Mouse (Mus musculus): ENCODE results near the gene Dse. TPM values are rescaled to one million over a fixed set of nuclear protein-coding genes. Genes with fewer than 3 reads are reported as not detected.
"Not testable (repeated sequence)": the region's sequence is repeated elsewhere in the genome, so short reads cannot be mapped to it uniquely, and the experiment has no call there.

The Dse gene
- total RNA-seq (2021): 1 to 10 TPM; 5.4 to 6.2 TPM

- peak; percentile 19 to 26 for DNase-seq (ENCODE audit: low spot score in 2 of 2)
- intact Hi-C loops (cut with DNase I): loop anchor here (1.0 to 2.0 kb wide), 3 partner anchors 75 to 188 kb away; partner anchors contain the start of genes Calhm5, Rwdd1 and Tspyl1
Observed at GRCm38 (mm10) chr10:34207503-34207850, at the start of gene Dse. TSS of gene Dse (minus strand) at chr10:34207715.

GRCm38 (mm10) chr10:34252833-34253232 is 45.3 kb upstream of the Dse start:
- intact Hi-C loops (cut with DNase I); DNase-seq (ENCODE audit: low spot score in 2 of 2): not testable (repeated sequence)

GRCm38 (mm10) chr10:34249594-34249993 is 42.1 kb upstream of the Dse start:
- DNase-seq (ENCODE audit: low spot score in 2 of 2): no peak
- intact Hi-C loops (cut with DNase I): no loop called here

GRCm38 (mm10) chr10:34247757-34248156 is 40.2 kb upstream of the Dse start:
- intact Hi-C loops (cut with DNase I): no loop called here

GRCm38 (mm10) chr10:34246106-34246505 is 38.6 kb upstream of the Dse start:
- DNase-seq (ENCODE audit: low spot score in 2 of 2): no peak
- intact Hi-C loops (cut with DNase I): no loop called here

More at GRCm38 (mm10) chr10:34247757-34248156, 40.2 kb upstream of the Dse start:
- DNase-seq (ENCODE audit: low spot score in 2 of 2): no peak

GRCm38 (mm10) chr10:34244745-34245144 is 37.2 kb upstream of the Dse start:
- intact Hi-C loops (cut with DNase I): no loop called here
- no peak for DNase-seq (ENCODE audit: low spot score in 2 of 2)

- no peak for DNase-seq (ENCODE audit: low spot score in 2 of 2)
- intact Hi-C loops (cut with DNase I): no loop called here
Observed at GRCm38 (mm10) chr10:34238536-34238935, 31.0 kb upstream of the Dse start.

GRCm38 (mm10) chr10:34236569-34236968 is 29.1 kb upstream of the Dse start:
- intact Hi-C loops (cut with DNase I): no loop called here
- no peak for DNase-seq (ENCODE audit: low spot score in 2 of 2)

- no peak for DNase-seq (ENCODE audit: low spot score in 2 of 2)
Observed at GRCm38 (mm10) chr10:34235384-34235783, 27.9 kb upstream of the Dse start.

GRCm38 (mm10) chr10:34233931-34234745 is 26.6 kb upstream of the Dse start:
- intact Hi-C loops (cut with DNase I): no loop called here

More at GRCm38 (mm10) chr10:34235384-34235783, 27.9 kb upstream of the Dse start:
- intact Hi-C loops (cut with DNase I): no loop called here

GRCm38 (mm10) chr10:34233418-34233817 is 25.9 kb upstream of the Dse start:
- intact Hi-C loops (cut with DNase I): no loop called here
- no peak for DNase-seq (ENCODE audit: low spot score in 2 of 2)

More at GRCm38 (mm10) chr10:34233931-34234745, 26.6 kb upstream of the Dse start:
- DNase-seq (ENCODE audit: low spot score in 2 of 2): peak in 1 of 2 experiments; percentile 2

- intact Hi-C loops (cut with DNase I): no loop called here
Observed at GRCm38 (mm10) chr10:34230121-34230675, 22.7 kb upstream of the Dse start.

GRCm38 (mm10) chr10:34229491-34229890 is 22.0 kb upstream of the Dse start:
- intact Hi-C loops (cut with DNase I): no loop called here
- DNase-seq (ENCODE audit: low spot score in 2 of 2): no peak

More at GRCm38 (mm10) chr10:34230121-34230675, 22.7 kb upstream of the Dse start:
- DNase-seq (ENCODE audit: low spot score in 2 of 2): no peak

- intact Hi-C loops (cut with DNase I): no loop called here
Observed at GRCm38 (mm10) chr10:34223660-34224059, 16.1 kb upstream of the Dse start.

GRCm38 (mm10) chr10:34221909-34222620 is 14.6 kb upstream of the Dse start:
- intact Hi-C loops (cut with DNase I): no loop called here
- DNase-seq (ENCODE audit: low spot score in 2 of 2): no peak

More at GRCm38 (mm10) chr10:34223660-34224059, 16.1 kb upstream of the Dse start:
- DNase-seq (ENCODE audit: low spot score in 2 of 2): no peak

- DNase-seq (ENCODE audit: low spot score in 2 of 2): no peak
- intact Hi-C loops (cut with DNase I): no loop called here
Observed at GRCm38 (mm10) chr10:34218191-34218590, 10.7 kb upstream of the Dse start.

- DNase-seq (ENCODE audit: low spot score in 2 of 2): no peak
- intact Hi-C loops (cut with DNase I): no loop called here
Observed at GRCm38 (mm10) chr10:34215667-34216066, 8.2 kb upstream of the Dse start.

- DNase-seq (ENCODE audit: low spot score in 2 of 2): no peak
- intact Hi-C loops (cut with DNase I): no loop called here
Observed at GRCm38 (mm10) chr10:34209951-34210350, 2.4 kb upstream of the Dse start.

GRCm38 (mm10) chr10:34208031-34208430 is 516 bp upstream of the Dse start:
- intact Hi-C loops (cut with DNase I): no loop called here
- no peak for DNase-seq (ENCODE audit: low spot score in 2 of 2)
